Mouse (Mus musculus): ENCODE data around the gene Ctnnd2. TPM values are rescaled to one million over a fixed set of nuclear protein-coding genes. Genes with fewer than 3 reads are reported as not detected.
A peak's percentile ranks its signal among the peaks of the same experiment; 100 is the strongest.

Ctnnd2 gene
- total and polyA plus RNA-seq, 2 experiments from 2014 or later: not detected

DNA sequence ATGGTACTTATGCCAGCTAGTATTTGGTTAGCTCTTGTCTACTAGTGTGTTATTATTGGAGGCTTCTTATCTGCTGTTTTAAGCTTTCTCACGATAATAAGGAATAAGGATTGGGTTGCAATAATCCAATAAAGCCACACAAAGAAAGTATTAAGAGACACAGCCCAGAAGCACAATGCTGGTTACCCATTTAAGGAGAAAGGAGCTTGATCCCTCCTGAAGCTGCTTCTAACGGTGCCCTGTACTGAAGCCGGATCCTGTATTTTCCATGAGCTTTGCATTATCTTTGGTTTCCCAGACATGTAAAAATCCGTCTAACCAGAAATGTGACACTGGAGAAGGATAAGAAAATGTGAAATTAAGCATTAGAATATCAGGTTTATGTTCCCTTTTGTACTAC is 565.8 kb downstream of the Ctnnd2 start:
- Histone ChIP-seq H3K9ac (replicated peaks; ENCODE audit: low read depth, low read length) (no peak overlapping the region), H3K9me3 (replicated peaks; ENCODE audit: control insufficient read depth, low read length) (no peaks in the 10 kb centered on the region), H3K4me1 (ENCODE audit: control insufficient read depth, insufficient read depth) (no peaks in the 10 kb centered on the region), H3K27ac (ENCODE audit: low read depth) (no peak overlapping the region), H3K27me3 (ENCODE audit: control insufficient read depth, insufficient read depth, low read length) (no peaks in the 10 kb centered on the region), H3K4me3 (ENCODE audit: low read depth, low read length) (no peak overlapping the region), H3K4me2 (ENCODE audit: low read depth, low read length) (no peak overlapping the region), H3K36me3 (replicated peaks; ENCODE audit: control insufficient read depth, insufficient read depth, low read length) (no peaks in the 10 kb centered on the region)
- no peak for ATAC-seq (ENCODE audit: insufficient read depth, low read depth)
- TF ChIP-seq EP300 (IDR thresholded peaks at IDR 0.05; ENCODE audit: low read depth) (no peak), CTCF (IDR thresholded peaks at IDR 0.05; ENCODE audit: low read depth) (no peak)
- DNase-seq (ENCODE audit: low spot score): no peak
- 60% methylated on average over 4 of the region's 4 CpGs for WGBS

DNA sequence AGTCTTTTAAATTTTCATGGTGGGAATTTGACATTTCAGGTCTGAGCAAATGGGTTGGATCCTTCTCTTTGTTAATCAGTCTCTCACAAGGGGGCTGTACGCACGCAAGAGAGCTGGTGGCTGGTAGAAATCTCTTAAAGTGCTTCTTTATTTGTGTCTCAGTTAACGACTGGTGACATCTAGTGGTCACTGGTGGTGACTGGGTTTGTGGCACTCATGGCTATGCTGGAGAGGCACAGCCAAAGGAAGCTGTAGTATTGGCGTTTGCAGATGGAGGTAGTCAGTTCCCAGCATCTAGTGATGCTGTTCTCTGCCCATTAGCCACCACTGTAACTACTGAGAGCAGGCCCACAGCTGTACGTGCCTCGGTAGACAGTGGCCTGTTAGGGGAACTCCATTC is 568.3 kb downstream of the Ctnnd2 start:
- H3K4me2 ChIP-seq (ENCODE audit: low read depth, low read length): no peak overlapping the region
- no peaks in the 10 kb centered on the region for H3K9me3 ChIP-seq (replicated peaks; ENCODE audit: control insufficient read depth, low read length)
- H3K27ac ChIP-seq (ENCODE audit: low read depth): no peak overlapping the region
- no peaks in the 10 kb centered on the region for H3K4me1 ChIP-seq (ENCODE audit: control insufficient read depth, insufficient read depth)
- peak; percentile 54 for DNase-seq (ENCODE audit: low spot score)
- no peak overlapping the region for H3K9ac ChIP-seq (replicated peaks; ENCODE audit: low read depth, low read length)
- no peaks in the 10 kb centered on the region for H3K27me3 ChIP-seq (ENCODE audit: control insufficient read depth, insufficient read depth, low read length)
- peak; percentile 81 for TF ChIP-seq CTCF (IDR thresholded peaks at IDR 0.05; ENCODE audit: low read depth)
- TF ChIP-seq EP300 (IDR thresholded peaks at IDR 0.05; ENCODE audit: low read depth): no peak
- ATAC-seq (ENCODE audit: insufficient read depth, low read depth): no peak
- 12% methylated on average over 6 of the region's 6 CpGs for WGBS
- no peak overlapping the region for H3K4me3 ChIP-seq (ENCODE audit: low read depth, low read length)
- no peaks in the 10 kb centered on the region for H3K36me3 ChIP-seq (replicated peaks; ENCODE audit: control insufficient read depth, insufficient read depth, low read length)

DNA sequence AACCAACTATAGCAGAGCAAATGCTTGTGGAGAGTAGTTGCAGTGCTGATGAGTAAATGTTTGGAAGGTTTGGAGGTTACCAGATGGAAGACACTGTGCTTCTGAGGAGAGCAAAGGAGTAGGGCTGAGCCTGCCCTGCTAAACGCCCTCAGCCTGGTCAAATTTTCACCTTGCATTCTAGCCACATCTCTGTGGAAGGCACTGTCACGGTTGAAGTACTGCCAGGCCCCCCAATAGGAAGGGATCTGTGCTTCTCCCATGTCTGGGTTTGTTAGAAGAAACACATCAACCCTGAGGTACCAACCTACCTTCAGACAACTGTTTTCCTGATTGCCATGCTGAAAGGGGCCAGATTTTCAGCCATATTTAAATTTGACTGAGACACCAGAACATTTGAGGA is 585.6 kb downstream of the Ctnnd2 start:
- Histone ChIP-seq H3K27ac (ENCODE audit: low read depth) (no peak overlapping the region), H3K4me1 (ENCODE audit: control insufficient read depth, insufficient read depth) (no peaks in the 10 kb centered on the region), H3K9ac (replicated peaks; ENCODE audit: low read depth, low read length) (no peak overlapping the region), H3K4me2 (ENCODE audit: low read depth, low read length) (no peak overlapping the region), H3K36me3 (replicated peaks; ENCODE audit: control insufficient read depth, insufficient read depth, low read length) (no peaks in the 10 kb centered on the region), H3K27me3 (ENCODE audit: control insufficient read depth, insufficient read depth, low read length) (no peaks in the 10 kb centered on the region), H3K9me3 (replicated peaks; ENCODE audit: control insufficient read depth, low read length) (no peaks in the 10 kb centered on the region), H3K4me3 (ENCODE audit: low read depth, low read length) (no peak overlapping the region)
- DNase-seq (ENCODE audit: low spot score) (no peak), ATAC-seq (ENCODE audit: insufficient read depth, low read depth) (no peak)
- 67% methylated on average over 2 of the region's 2 CpGs for WGBS
- TF ChIP-seq EP300 (IDR thresholded peaks at IDR 0.05; ENCODE audit: low read depth) (no peak), CTCF (IDR thresholded peaks at IDR 0.05; ENCODE audit: low read depth) (no peak)

DNA sequence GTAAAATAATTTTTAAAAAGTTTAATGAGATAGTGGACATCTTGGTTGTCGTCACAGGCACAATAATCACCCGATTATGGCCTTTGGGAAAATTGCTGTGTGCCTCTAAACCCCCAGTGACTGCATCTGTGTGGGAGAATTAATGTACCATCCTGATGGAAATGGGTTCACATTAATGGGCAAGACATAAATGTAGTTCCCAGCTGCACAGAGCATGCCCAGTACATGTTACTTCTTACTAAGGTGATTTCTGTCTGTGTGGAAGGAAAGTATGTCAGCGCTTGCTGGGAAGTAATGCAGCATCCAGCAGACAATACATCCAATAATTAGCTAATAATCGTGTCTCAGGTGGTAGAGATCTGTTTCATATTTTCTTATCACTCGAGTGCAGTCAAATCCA is 589.8 kb downstream of the Ctnnd2 start:
- WGBS: 74% methylated on average over 5 of the region's 5 CpGs
- H3K27ac ChIP-seq (ENCODE audit: low read depth): no peak overlapping the region
- no peak overlapping the region for H3K9ac ChIP-seq (replicated peaks; ENCODE audit: low read depth, low read length)
- H3K4me2 ChIP-seq (ENCODE audit: low read depth, low read length): no peak overlapping the region
- H3K4me1 ChIP-seq (ENCODE audit: control insufficient read depth, insufficient read depth): no peaks in the 10 kb centered on the region
- no peaks in the 10 kb centered on the region for H3K36me3 ChIP-seq (replicated peaks; ENCODE audit: control insufficient read depth, insufficient read depth, low read length)
- no peak for DNase-seq (ENCODE audit: low spot score)
- ATAC-seq (ENCODE audit: insufficient read depth, low read depth): no peak
- no peaks in the 10 kb centered on the region for H3K27me3 ChIP-seq (ENCODE audit: control insufficient read depth, insufficient read depth, low read length)
- H3K4me3 ChIP-seq (ENCODE audit: low read depth, low read length): no peak overlapping the region
- TF ChIP-seq CTCF (IDR thresholded peaks at IDR 0.05; ENCODE audit: low read depth) (no peak), EP300 (IDR thresholded peaks at IDR 0.05; ENCODE audit: low read depth) (no peak)
- H3K9me3 ChIP-seq (replicated peaks; ENCODE audit: control insufficient read depth, low read length): no peaks in the 10 kb centered on the region

DNA sequence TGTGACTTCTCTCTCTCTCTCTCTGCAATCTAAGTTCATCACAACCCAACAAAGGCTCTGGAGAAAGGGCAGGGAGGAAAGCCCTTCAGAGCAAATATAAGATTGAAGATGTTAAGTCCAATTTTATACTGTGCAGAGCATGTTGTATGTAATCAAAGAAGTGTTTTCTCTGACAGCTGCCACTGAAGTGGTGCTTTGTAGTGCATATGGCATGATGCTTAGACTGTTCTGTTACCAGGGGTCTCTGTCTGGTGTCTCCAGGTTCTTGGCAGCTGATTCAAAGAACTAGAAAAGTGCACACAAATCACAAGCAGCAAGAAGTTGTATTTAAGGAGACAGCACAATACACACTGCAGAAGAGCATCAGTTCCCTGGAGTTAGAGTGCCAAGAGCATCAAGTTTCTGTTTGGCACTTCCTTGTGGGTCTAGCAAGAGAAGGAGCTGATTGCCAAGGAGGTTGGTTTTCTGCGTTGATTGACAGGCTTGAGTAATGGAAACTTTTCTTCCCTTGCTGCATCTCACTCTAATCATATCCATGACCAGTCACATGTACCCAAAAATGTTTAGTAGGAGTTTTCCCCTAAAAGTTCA is 590.4 kb downstream of the Ctnnd2 start:
- Histone ChIP-seq H3K27me3 (ENCODE audit: control insufficient read depth, insufficient read depth, low read length) (no peaks in the 10 kb centered on the region), H3K9me3 (replicated peaks; ENCODE audit: control insufficient read depth, low read length) (no peaks in the 10 kb centered on the region), H3K9ac (replicated peaks; ENCODE audit: low read depth, low read length) (no peak overlapping the region), H3K36me3 (replicated peaks; ENCODE audit: control insufficient read depth, insufficient read depth, low read length) (no peaks in the 10 kb centered on the region), H3K27ac (ENCODE audit: low read depth) (no peak overlapping the region), H3K4me3 (ENCODE audit: low read depth, low read length) (no peak overlapping the region), H3K4me2 (ENCODE audit: low read depth, low read length) (no peak overlapping the region), H3K4me1 (ENCODE audit: control insufficient read depth, insufficient read depth) (no peaks in the 10 kb centered on the region)
- ATAC-seq (ENCODE audit: insufficient read depth, low read depth) (no peak), DNase-seq (ENCODE audit: low spot score) (no peak)
- TF ChIP-seq EP300 (IDR thresholded peaks at IDR 0.05; ENCODE audit: low read depth) (no peak), CTCF (IDR thresholded peaks at IDR 0.05; ENCODE audit: low read depth) (no peak)
- WGBS: 77% methylated on average over 1 of the region's 1 CpGs

DNA sequence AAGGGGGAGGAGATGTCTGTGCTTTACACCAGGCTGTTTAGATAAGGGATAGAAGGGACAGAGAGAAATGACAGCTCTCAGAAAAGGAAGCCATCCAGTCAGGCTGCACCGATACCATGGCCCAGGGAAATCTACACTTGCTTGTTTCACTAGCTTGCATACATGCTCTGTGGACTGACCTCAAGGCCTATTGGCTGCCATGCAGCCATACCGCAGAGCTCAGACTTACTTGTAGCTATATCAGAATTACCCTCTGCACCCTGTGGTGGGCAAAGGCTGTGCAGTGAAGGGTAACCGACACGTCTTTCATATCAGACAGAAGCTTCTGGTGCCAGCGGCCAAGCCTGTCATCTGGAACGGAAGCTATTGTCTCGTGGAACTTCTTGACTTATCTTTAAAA is 604.5 kb downstream of the Ctnnd2 start:
- no peak overlapping the region for H3K9ac ChIP-seq (replicated peaks; ENCODE audit: low read depth, low read length)
- no peak for ATAC-seq (ENCODE audit: insufficient read depth, low read depth)
- H3K27me3 ChIP-seq (ENCODE audit: control insufficient read depth, insufficient read depth, low read length): no peaks in the 10 kb centered on the region
- no peak for DNase-seq (ENCODE audit: low spot score)
- H3K9me3 ChIP-seq (replicated peaks; ENCODE audit: control insufficient read depth, low read length): no peaks in the 10 kb centered on the region
- H3K4me1 ChIP-seq (ENCODE audit: control insufficient read depth, insufficient read depth): no peaks in the 10 kb centered on the region
- TF ChIP-seq CTCF (IDR thresholded peaks at IDR 0.05; ENCODE audit: low read depth) (no peak), EP300 (IDR thresholded peaks at IDR 0.05; ENCODE audit: low read depth) (no peak)
- no peak overlapping the region for H3K27ac ChIP-seq (ENCODE audit: low read depth)
- no peak overlapping the region for H3K4me3 ChIP-seq (ENCODE audit: low read depth, low read length)
- 71% methylated on average over 7 of the region's 7 CpGs for WGBS
- H3K4me2 ChIP-seq (ENCODE audit: low read depth, low read length): no peak overlapping the region
- no peaks in the 10 kb centered on the region for H3K36me3 ChIP-seq (replicated peaks; ENCODE audit: control insufficient read depth, insufficient read depth, low read length)

Measured in heart, postnatal 0 days (tissue).